Mouse (Mus musculus) bone marrow, adult 2 months (tissue): ENCODE measurements around the gene Shank3.

ENCODE experiments used
- CTCF ChIP-seq: fragments of 200-500 bp; IDR thresholded peaks from 2 replicates; pipeline ENCODE4 v1.5.1; 2011; ENCODE audit warnings: low read length, control low read depth; ENCODE audit not compliant: control insufficient read depth, insufficient read depth
- POLR2A ChIP-seq: fragments of 200-500 bp; IDR thresholded peaks from 2 replicates; pipeline ENCODE4 v1.6.1; 2011; ENCODE audit warnings: low read depth, mild to moderate bottlenecking, control low read depth, low read length, borderline replicate concordance; ENCODE audit not compliant: control insufficient read depth

DNA sequence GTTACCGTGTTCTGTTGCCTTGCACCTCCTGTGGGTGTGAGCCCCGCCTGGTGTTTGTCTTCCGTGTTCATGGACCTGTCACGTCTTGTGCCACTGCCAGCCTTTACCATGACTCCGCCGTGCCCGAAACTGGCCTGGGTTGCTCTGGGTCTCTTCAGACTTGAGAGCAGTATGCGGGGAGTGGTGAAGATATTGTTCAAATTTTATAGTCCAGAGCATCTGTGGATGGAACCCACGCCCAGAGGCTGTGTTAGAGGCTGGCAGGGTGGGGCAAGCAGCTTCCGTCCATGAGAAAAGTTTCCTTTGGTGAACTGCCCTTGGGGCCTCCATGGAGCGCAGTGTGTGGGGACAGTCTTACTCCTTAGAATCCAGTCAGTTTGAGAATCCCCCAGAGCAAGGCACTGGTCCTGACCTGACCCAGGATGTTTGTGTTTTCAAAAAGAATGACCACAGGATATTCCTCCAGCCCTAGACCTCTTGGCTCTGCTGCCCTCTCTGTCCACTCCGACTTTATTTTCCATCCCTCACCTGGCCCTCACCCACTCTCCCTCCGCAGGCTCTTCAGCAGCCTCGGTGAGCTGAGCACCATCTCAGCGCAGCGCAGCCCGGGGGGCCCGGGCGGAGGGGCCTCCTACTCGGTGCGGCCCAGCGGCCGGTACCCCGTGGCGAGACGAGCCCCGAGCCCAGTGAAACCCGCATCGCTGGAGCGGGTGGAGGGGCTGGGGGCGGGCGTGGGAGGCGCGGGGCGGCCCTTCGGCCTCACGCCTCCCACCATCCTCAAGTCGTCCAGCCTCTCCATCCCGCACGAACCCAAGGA, 58.0 kb downstream of the Shank3 start:
- TF ChIP-seq CTCF: no peak
- TF ChIP-seq POLR2A: no peak
